21 mouse cellular contexts compared by ENCODE assay signal in the genomic region with DNA sequence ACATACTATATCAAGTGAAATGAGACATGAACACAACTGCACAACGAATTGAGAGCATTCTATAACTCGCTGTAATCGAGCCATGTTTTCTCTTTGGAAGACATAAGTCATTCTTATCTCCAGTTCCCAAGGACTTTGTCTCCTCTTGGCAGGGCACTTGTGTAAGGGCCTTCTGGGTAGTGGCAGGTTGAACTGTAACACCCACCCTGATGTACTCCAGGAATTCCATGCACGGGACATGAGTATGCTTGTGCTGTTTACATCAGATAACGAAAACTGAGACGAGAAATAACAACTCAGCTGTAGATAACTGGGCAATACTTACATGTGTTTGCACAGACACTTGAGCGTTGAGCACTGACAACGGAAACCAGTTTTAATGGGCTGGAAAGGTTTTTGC. TPM values are rescaled to one million over a fixed set of nuclear protein-coding genes. Genes with fewer than 3 reads are reported as not detected.
DNase-seq lines count a peak whose midpoint lies in the region; ATAC-seq and TF ChIP-seq lines count a peak whose summit lies in the region.
"Had no signal": no experiment of that assay in that cellular context is flagged by ENCODE, and none has a peak within 500 bp of the region (broad histone marks: within the 10 kb centered on the region; RNA-seq: fewer than 3 reads in every experiment).

No protein-coding gene starts in this region.

- TF ChIP-seq EP300 in lung, postnatal 0 days (IDR thresholded peaks at IDR 0.05): peak; percentile 90

- 0 out of 2 replicates have a peak overlapping the region, but pooled peaks have one; percentile 1 for H3K4me2 ChIP-seq in kidney, embryonic 16.5 days (replicated peaks; ENCODE audit: low read depth, low read length)
- H3K4me2 ChIP-seq in lung, postnatal 0 days (replicated peaks; ENCODE audit: low read depth, low read length): no peak overlapping the region; the same call in 1 of the 2 replicates
- no peak overlapping the region for H3K4me2 ChIP-seq in intestine, postnatal 0 days (replicated peaks; ENCODE audit: low read depth)
- H3K4me2 ChIP-seq: forebrain, embryonic 13.5 days; heart, embryonic 15.5 days; hindbrain, embryonic 13.5 days; midbrain, embryonic 11.5 days had no signal

- DNase-seq in adrenal gland, adult 2 months: peak; percentile 59
- no peak for DNase-seq in adrenal gland, adult 18-20 months (ENCODE audit: low spot score in 2 of 2)
- no peak for DNase-seq in kidney, postnatal 36 days
- peak; percentile 8 for DNase-seq in lung, postnatal 0 days (ENCODE audit: low spot score)
- DNase-seq in lung, postnatal 25 days (ENCODE audit: low spot score): no peak
- DNase-seq in cerebellum, postnatal 36 days: no peak
- DNase-seq: cerebellum, adult 11 months; cerebellum, adult 9-11 months; gastrocnemius, adult 2 months; heart, postnatal 36 days; kidney, postnatal 14 days; liver; liver, postnatal 0 days had no signal

- H3K4me1 ChIP-seq in kidney, embryonic 16.5 days (ENCODE audit: insufficient read depth, low read length): peaks cover 33% of the 10 kb centered on the region
- H3K4me1 ChIP-seq in lung, postnatal 0 days (ENCODE audit: insufficient read depth, low read depth, low read length): 0 out of 2 replicates have a peak, but pooled peaks cover 4% of the 10 kb centered on the region
- H3K4me1 ChIP-seq in intestine, postnatal 0 days (replicated peaks; ENCODE audit: control insufficient read depth, insufficient read depth, low read length): no peaks in the 10 kb centered on the region
- H3K4me1 ChIP-seq: hindbrain, embryonic 13.5 days had no signal

- H3K27ac ChIP-seq in kidney, embryonic 16.5 days (ENCODE audit: low read length): no peak overlapping the region
- H3K27ac ChIP-seq in lung, postnatal 0 days (ENCODE audit: low read length): no peak overlapping the region
- no peak overlapping the region for H3K27ac ChIP-seq in intestine, postnatal 0 days (ENCODE audit: low read depth, low read length)
- H3K27ac ChIP-seq: forebrain, embryonic 13.5 days; gastrocnemius, adult 2 months; heart, embryonic 15.5 days; hindbrain, embryonic 13.5 days; layer of hippocampus, adult 2 months had no signal

- H3K9me3 ChIP-seq in kidney, embryonic 16.5 days (ENCODE audit: low read length): no peaks in the 10 kb centered on the region
- no peaks in the 10 kb centered on the region for H3K9me3 ChIP-seq in lung, postnatal 0 days (ENCODE audit: low read length)
- H3K9me3 ChIP-seq in intestine, postnatal 0 days (ENCODE audit: control insufficient read depth): no peaks in the 10 kb centered on the region
- H3K9me3 ChIP-seq: forebrain, embryonic 13.5 days; heart, embryonic 15.5 days; hindbrain, embryonic 13.5 days; limb, embryonic 10.5 days had no signal

- H3K9ac ChIP-seq in kidney, embryonic 16.5 days (replicated peaks; ENCODE audit: low read length): no peak overlapping the region
- no peak overlapping the region for H3K9ac ChIP-seq in lung, postnatal 0 days (replicated peaks; ENCODE audit: low read depth)
- no peak overlapping the region for H3K9ac ChIP-seq in intestine, postnatal 0 days (ENCODE audit: low read depth, low read length)
- H3K9ac ChIP-seq: forebrain, embryonic 13.5 days; heart, embryonic 15.5 days; hindbrain, embryonic 13.5 days; liver, postnatal 0 days had no signal

- 9% methylated on average over 8 of the region's 8 CpGs for WGBS in kidney, embryonic 16.5 days
- WGBS in lung, postnatal 0 days: 27% methylated on average over 8 of the region's 8 CpGs
- 30% methylated on average over 8 of the region's 8 CpGs for WGBS in intestine, postnatal 0 days

- H3K4me3 ChIP-seq in kidney, embryonic 16.5 days (ENCODE audit: low read length): no peak overlapping the region
- no peak overlapping the region for H3K4me3 ChIP-seq in lung, postnatal 0 days (ENCODE audit: low read depth, low read length)
- H3K4me3 ChIP-seq in intestine, postnatal 0 days (ENCODE audit: low read depth, low read length): no peak overlapping the region
- H3K4me3 ChIP-seq: forebrain, embryonic 13.5 days; gastrocnemius, adult 2 months; heart, embryonic 15.5 days; hindbrain, embryonic 13.5 days; layer of hippocampus, adult 2 months; limb, embryonic 10.5 days had no signal

- H3K36me3 ChIP-seq in kidney, embryonic 16.5 days (ENCODE audit: insufficient read depth, low read length): no peaks in the 10 kb centered on the region
- H3K36me3 ChIP-seq in lung, postnatal 0 days (ENCODE audit: insufficient read depth, low read length): no peaks in the 10 kb centered on the region
- H3K36me3 ChIP-seq in intestine, postnatal 0 days (ENCODE audit: control insufficient read depth, insufficient read depth): no peaks in the 10 kb centered on the region
- H3K36me3 ChIP-seq: hindbrain, embryonic 13.5 days; limb, embryonic 10.5 days had no signal

- TF ChIP-seq CTCF in lung, postnatal 0 days (IDR thresholded peaks at IDR 0.05): no peak
- no peak for TF ChIP-seq CTCF in intestine, postnatal 0 days (IDR thresholded peaks at IDR 0.05; ENCODE audit: low read depth)

- ATAC-seq in kidney, embryonic 16.5 days (ENCODE audit: low FRiP score, low TSS enrichment): 0 out of 2 replicates have a peak, but pooled peaks have one; percentile 32
- peak; percentile 77 for ATAC-seq in lung, postnatal 0 days
- 0 out of 2 replicates have a peak, but pooled peaks have one; percentile 53 for ATAC-seq in intestine, postnatal 0 days
- ATAC-seq: forebrain, embryonic 13.5 days; liver, postnatal 0 days had no signal

- peaks cover 10% of the 10 kb centered on the region for H3K27me3 ChIP-seq in kidney, embryonic 16.5 days (ENCODE audit: insufficient read depth, low read length)
- H3K27me3 ChIP-seq in lung, postnatal 0 days (replicated peaks; ENCODE audit: insufficient read depth, low read length): no peaks in the 10 kb centered on the region
- no peaks in the 10 kb centered on the region for H3K27me3 ChIP-seq in intestine, postnatal 0 days (replicated peaks; ENCODE audit: control insufficient read depth, insufficient read depth, low read length)
- H3K27me3 ChIP-seq: heart, embryonic 15.5 days; hindbrain, embryonic 13.5 days had no signal

RNA-seq across cellular contexts. Expression of a gene that starts 8.4 kb away (rescaled TPM):
- 10 to 100 TPM; 39.0 to 46.4 TPM for total RNA-seq in adrenal gland, adult 2 months (2021)
- 23.7 and 31.9 TPM in 2 replicates for polyA plus RNA-seq in adrenal gland, adult 2 months (2012; rRNA removed)
- total RNA-seq in adrenal gland, adult 18-20 months (2021): 10 to 100 TPM; 11.5 to 34.9 TPM
- polyA plus RNA-seq in kidney, embryonic 16.5 days (2015; fragmentation: Nextera tagmentation; extraction: Ambion mirVana): 30.5 and 32.4 TPM in 2 replicates
- 20.5 and 25.0 TPM in 2 replicates for polyA plus RNA-seq in lung, postnatal 0 days (2015; fragmentation: Nextera tagmentation; extraction: Ambion mirVana)
- 13.3 and 13.5 TPM in 2 replicates for polyA plus RNA-seq in intestine, postnatal 0 days (2015; fragmentation: Nextera tagmentation; extraction: Ambion mirVana)

Comparison
In these comparisons a context has a peak if more than half of its experiments do, and no peak if none do; other contexts are left out.
1. DNase-seq: peak in adrenal gland, adult 2 months (single experiment) and lung, postnatal 0 days (single experiment); none in adrenal gland, adult 18-20 months (0 of 2), kidney, postnatal 36 days (0 of 2), lung, postnatal 25 days (single experiment) and cerebellum, postnatal 36 days (0 of 2).
2. Peak in every context shown above with its lines, with median percentiles within 50 percentile points of each other: ATAC-seq.